Mouse (Mus musculus) gastrocnemius, postnatal 10 days (tissue): ENCODE measurements around the gene Fam8a1. TPM values are rescaled to one million over a fixed set of nuclear protein-coding genes. Genes with fewer than 3 reads are reported as not detected.

ENCODE experiments used
- total RNA-seq, 2 experiments: library from RNA; stranded (reverse); gene quantifications; 2 replicates each; pipeline ENCODE4 v1.2.3; 2021

Fam8a1 gene
- total RNA-seq, 2 experiments from 2014 or later, result 29.6 to 31.5 TPM

Other genes starting within 250 kb of the Fam8a1 start
- 100 to 1,000 TPM; 266 TPM for gene Cap2, start 167.7 kb upstream of the Fam8a1 start, total RNA-seq
- 10 to 100 TPM; 34.1 to 43.8 TPM for gene Nup153, start 58.4 kb downstream of the Fam8a1 start, total RNA-seq